Mouse (Mus musculus): ENCODE results near the gene Rnf5.
A peak's percentile ranks its signal among the peaks of the same experiment; 100 is the strongest.

Rnf5 gene

GRCm38 (mm10) chr17:34603375-34604060, at the start of gene Rnf5:
Gene Rnf5, minus strand, starts transcription at chr17:34603690.
- DNase-seq (ENCODE audit: low spot score in 2 of 2), result peak; percentile 97 to 98

GRCm38 (mm10) chr17:34652985-34653384, 49.5 kb upstream of the Rnf5 start:
- no peak for DNase-seq (ENCODE audit: low spot score in 2 of 2)

DNA sequence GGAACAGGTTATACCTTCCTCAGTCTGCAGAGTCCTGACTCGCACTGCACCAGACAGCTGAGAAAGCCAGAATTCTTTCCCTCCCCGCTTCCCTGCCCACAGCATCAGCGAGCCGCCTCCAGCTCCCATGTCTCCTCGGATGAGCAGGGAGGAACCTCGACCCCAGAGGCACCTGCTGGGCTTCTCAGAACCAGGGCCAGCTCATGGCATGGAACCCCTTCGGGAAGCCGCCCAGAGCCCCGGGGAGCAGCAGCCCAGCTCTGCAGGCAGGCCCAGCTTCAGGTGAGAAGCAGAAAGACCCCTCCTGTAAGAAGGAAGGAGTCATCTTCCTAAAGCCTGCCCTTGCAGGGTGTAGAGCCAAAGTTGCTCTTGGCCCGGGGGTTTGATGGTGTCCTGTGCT, 49.1 kb upstream of the Rnf5 start:
- no peak for DNase-seq (ENCODE audit: low spot score in 2 of 2)

- DNase-seq (ENCODE audit: low spot score in 2 of 2), result peak in 1 of 2 experiments; percentile 63
Measured at GRCm38 (mm10) chr17:34651507-34652221, 48.2 kb upstream of the Rnf5 start.

DNA sequence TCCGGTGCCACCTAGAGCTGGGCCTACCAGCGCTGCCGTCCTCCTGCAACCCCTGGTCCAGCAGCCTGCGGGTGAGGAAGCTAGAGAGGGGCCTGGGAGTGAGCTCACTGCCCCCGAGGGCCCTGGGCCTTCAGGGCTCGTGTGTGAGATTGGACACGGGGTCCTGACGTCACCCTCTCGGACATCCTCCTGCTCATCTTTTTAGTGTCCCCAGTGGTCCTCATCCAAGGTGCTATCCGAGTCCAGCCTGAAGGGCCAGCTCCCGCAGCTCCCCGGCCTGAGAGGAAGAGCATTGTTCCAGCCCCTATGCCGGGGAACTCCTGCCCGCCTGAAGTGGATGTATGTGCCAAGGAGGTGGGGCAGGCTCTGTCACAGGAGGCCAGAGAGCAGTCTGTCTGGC, 47.3 kb upstream of the Rnf5 start:
- no peak for DNase-seq (ENCODE audit: low spot score in 2 of 2)

DNA sequence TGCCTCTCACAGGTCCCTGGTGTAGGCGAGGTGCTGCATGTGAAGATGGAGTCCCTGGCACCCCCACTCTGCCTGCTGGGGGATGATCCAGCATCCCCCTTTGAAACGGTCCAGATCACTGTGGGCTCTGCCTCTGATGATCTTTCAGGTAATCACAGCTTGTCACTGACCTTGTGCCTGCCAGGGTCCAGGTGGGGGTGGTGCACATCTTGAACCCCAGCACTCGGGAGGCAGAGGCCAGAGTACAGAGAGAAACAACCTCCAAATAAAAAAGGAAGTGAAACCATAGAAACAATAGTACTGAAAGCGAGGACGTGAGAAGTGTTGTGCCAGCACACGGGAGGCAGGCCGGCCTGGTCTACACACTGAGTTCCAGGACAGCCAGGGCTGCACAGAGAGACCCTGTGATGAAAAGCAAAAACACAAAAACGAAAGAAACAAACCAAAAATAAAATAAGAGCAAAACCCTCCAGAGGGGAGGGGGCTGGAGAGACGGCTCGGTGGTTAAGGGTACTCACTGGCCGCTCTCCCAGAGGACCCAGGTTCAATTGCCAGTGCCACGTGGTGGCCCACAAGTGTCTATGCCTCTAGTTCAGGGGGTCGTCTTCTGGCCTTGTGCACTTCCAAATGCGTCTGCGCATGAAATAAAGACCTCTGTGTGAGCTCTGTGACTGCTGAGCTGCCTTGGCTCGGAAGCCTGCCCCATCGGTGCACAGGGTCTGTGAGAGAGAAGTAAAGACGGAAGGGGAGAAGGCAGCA, 45.8 kb upstream of the Rnf5 start:
- no peak for DNase-seq (ENCODE audit: low spot score in 2 of 2)

- DNase-seq (ENCODE audit: low spot score in 2 of 2), result no peak
Measured at GRCm38 (mm10) chr17:34648141-34648890, 44.8 kb upstream of the Rnf5 start.

- peak; percentile 80 to 94 for DNase-seq (ENCODE audit: low spot score in 2 of 2)
Measured at GRCm38 (mm10) chr17:34646906-34647787, 43.7 kb upstream of the Rnf5 start, which contains the start of gene Atf6b. Gene Atf6b, plus strand, starts transcription at chr17:34647146.

GRCm38 (mm10) chr17:34645831-34646511, 42.5 kb upstream of the Rnf5 start:
- no peak for DNase-seq (ENCODE audit: low spot score in 2 of 2)

- DNase-seq (ENCODE audit: low spot score in 2 of 2), result no peak
Measured at GRCm38 (mm10) chr17:34645256-34645829, 41.9 kb upstream of the Rnf5 start.

DNA sequence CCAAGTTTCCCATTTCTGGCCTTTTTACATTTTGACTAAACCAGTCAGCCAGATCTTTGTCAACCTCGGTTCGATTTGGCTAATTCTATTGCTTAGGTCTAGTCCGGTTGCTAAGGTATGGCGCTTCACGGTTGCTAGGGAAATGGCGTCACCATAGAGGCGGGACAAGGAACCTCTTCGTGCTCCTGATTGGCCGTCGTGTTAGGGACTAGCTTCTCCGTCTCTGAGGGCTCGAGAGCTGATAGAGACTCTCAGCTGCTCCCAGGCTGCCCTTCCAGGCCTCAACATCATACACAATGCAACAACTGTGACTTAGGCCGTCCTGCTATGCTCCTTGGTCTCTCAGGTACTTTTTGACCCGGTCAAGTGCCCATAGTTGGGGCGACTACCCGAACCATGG, 41.1 kb upstream of the Rnf5 start, which contains the start of gene Fkbpl:
TSS of gene Fkbpl (plus strand) at position 157 of the 400 bp plus-strand sequence.
- peak; percentile 89 to 94 for DNase-seq (ENCODE audit: low spot score in 2 of 2)

- no peak for DNase-seq (ENCODE audit: low spot score in 2 of 2)
Measured at GRCm38 (mm10) chr17:34643944-34644343, 40.5 kb upstream of the Rnf5 start.

- DNase-seq (ENCODE audit: low spot score in 2 of 2), result no peak
Measured at GRCm38 (mm10) chr17:34643379-34643778, 39.9 kb upstream of the Rnf5 start.

DNA sequence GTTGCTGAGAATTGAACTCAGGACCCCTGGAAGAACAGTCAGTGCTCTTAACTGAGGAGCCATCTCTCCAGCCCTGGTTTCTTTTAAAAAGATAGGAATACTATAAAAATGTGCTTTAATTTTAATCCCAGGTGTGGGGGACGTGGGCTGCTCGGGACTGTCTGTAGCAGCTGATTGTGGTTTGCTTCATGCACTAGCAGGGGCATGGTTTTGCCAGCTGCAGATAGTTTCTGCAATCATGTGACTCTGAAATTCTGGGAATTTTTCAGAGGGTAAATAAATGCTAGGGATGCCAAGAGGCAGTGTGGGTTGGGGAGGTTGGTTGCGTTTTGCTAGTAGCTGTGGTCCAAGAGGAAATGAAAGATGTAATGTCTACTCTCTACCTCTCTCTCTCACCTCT, 38.5 kb upstream of the Rnf5 start:
- no peak for DNase-seq (ENCODE audit: low spot score in 2 of 2)

GRCm38 (mm10) chr17:34640778-34641601, 37.5 kb upstream of the Rnf5 start:
- no peak for DNase-seq (ENCODE audit: low spot score in 2 of 2)

- no peak for DNase-seq (ENCODE audit: low spot score in 2 of 2)
Measured at GRCm38 (mm10) chr17:34639461-34640255, 36.2 kb upstream of the Rnf5 start.

GRCm38 (mm10) chr17:34637459-34637858, 34.0 kb upstream of the Rnf5 start:
- no peak for DNase-seq (ENCODE audit: low spot score in 2 of 2)

- no peak for DNase-seq (ENCODE audit: low spot score in 2 of 2)
Measured at GRCm38 (mm10) chr17:34635671-34636070, 32.2 kb upstream of the Rnf5 start.
